Mouse (Mus musculus): ENCODE measurements around the gene Itpr2. TPM values are rescaled to one million over a fixed set of nuclear protein-coding genes. Genes with fewer than 3 reads are reported as not detected.

Itpr2 gene
- polyA plus RNA-seq, 1 experiment: 35.0 TPM

- no peaks in the 10 kb centered on the region for H3K4me1 ChIP-seq (ENCODE audit: control insufficient read depth, insufficient read depth, insufficient read length, low read length)
- H3K4me3 ChIP-seq (ENCODE audit: insufficient read depth, low read depth, low read length): no peak overlapping the region
- H3K27ac ChIP-seq (replicated peaks; ENCODE audit: low read depth, low read length): no peak overlapping the region
Observed at GRCm38 (mm10) chr6:146113085-146113484, 388.9 kb downstream of the Itpr2 start.

- Histone ChIP-seq H3K4me1 (ENCODE audit: control insufficient read depth, insufficient read depth, insufficient read length, low read length) (no peaks in the 10 kb centered on the region), H3K4me3 (ENCODE audit: insufficient read depth, low read depth, low read length) (no peak overlapping the region), H3K27ac (replicated peaks; ENCODE audit: low read depth, low read length) (no peak overlapping the region)
Observed at GRCm38 (mm10) chr6:146112211-146112610, 389.8 kb downstream of the Itpr2 start.

GRCm38 (mm10) chr6:146111781-146112180 lies 390.2 kb downstream of the Itpr2 start:
- Histone ChIP-seq H3K27ac (replicated peaks; ENCODE audit: low read depth, low read length) (no peak overlapping the region), H3K4me1 (ENCODE audit: control insufficient read depth, insufficient read depth, insufficient read length, low read length) (no peaks in the 10 kb centered on the region), H3K4me3 (ENCODE audit: insufficient read depth, low read depth, low read length) (no peak overlapping the region)

GRCm38 (mm10) chr6:146110832-146111741 lies 390.9 kb downstream of the Itpr2 start:
- no peaks in the 10 kb centered on the region for H3K4me1 ChIP-seq (ENCODE audit: control insufficient read depth, insufficient read depth, insufficient read length, low read length)
- no peak overlapping the region for H3K27ac ChIP-seq (replicated peaks; ENCODE audit: low read depth, low read length)
- no peak overlapping the region for H3K4me3 ChIP-seq (ENCODE audit: insufficient read depth, low read depth, low read length)

- Histone ChIP-seq H3K4me3 (ENCODE audit: insufficient read depth, low read depth, low read length) (no peak overlapping the region), H3K27ac (replicated peaks; ENCODE audit: low read depth, low read length) (no peak overlapping the region), H3K4me1 (ENCODE audit: control insufficient read depth, insufficient read depth, insufficient read length, low read length) (no peaks in the 10 kb centered on the region)
Observed at GRCm38 (mm10) chr6:146110425-146110824, 391.6 kb downstream of the Itpr2 start.

DNA sequence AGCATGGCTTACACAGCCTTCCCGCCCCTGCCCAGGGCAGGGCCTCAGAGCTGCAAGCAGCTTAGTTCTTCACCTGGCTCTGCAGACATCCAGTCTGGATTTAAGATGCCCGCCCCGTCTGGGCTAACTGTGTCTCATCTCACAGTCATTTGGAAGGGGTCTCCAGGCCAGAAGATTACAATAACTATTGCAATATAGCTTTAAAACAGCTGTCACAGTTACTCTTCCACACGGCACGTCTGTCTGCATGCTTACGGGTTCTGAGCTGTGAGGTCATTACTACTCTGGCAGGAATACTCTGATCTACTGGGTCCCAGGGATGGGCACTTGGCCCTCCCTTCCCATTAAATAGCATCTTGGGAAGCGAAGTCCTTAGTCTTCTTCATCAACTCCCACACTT lies 393.3 kb downstream of the Itpr2 start:
- Histone ChIP-seq H3K4me3 (ENCODE audit: insufficient read depth, low read depth, low read length) (no peak overlapping the region), H3K4me1 (ENCODE audit: control insufficient read depth, insufficient read depth, insufficient read length, low read length) (no peaks in the 10 kb centered on the region), H3K27ac (replicated peaks; ENCODE audit: low read depth, low read length) (no peak overlapping the region)

GRCm38 (mm10) chr6:146107117-146107832 lies 394.7 kb downstream of the Itpr2 start:
- no peaks in the 10 kb centered on the region for H3K4me1 ChIP-seq (ENCODE audit: control insufficient read depth, insufficient read depth, insufficient read length, low read length)
- no peak overlapping the region for H3K27ac ChIP-seq (replicated peaks; ENCODE audit: low read depth, low read length)

GRCm38 (mm10) chr6:146083056-146083961 lies 418.7 kb downstream of the Itpr2 start:
- peaks cover 2% of the 10 kb centered on the region; the same call in 1 of the 2 replicates for H3K4me1 ChIP-seq (ENCODE audit: control insufficient read depth, insufficient read depth, insufficient read length, low read length)
- no peak overlapping the region for H3K27ac ChIP-seq (replicated peaks; ENCODE audit: low read depth, low read length)
- no peak overlapping the region for H3K4me3 ChIP-seq (ENCODE audit: insufficient read depth, low read depth, low read length)

More at GRCm38 (mm10) chr6:146107117-146107832, 394.7 kb downstream of the Itpr2 start:
- H3K4me3 ChIP-seq (ENCODE audit: insufficient read depth, low read depth, low read length): no peak overlapping the region

GRCm38 (mm10) chr6:146082476-146082875 lies 419.5 kb downstream of the Itpr2 start:
- Histone ChIP-seq H3K27ac (replicated peaks; ENCODE audit: low read depth, low read length) (no peak overlapping the region), H3K4me3 (ENCODE audit: insufficient read depth, low read depth, low read length) (no peak overlapping the region), H3K4me1 (ENCODE audit: control insufficient read depth, insufficient read depth, insufficient read length, low read length) (peaks cover 2% of the 10 kb centered on the region; the same call in 1 of the 2 replicates)

DNA sequence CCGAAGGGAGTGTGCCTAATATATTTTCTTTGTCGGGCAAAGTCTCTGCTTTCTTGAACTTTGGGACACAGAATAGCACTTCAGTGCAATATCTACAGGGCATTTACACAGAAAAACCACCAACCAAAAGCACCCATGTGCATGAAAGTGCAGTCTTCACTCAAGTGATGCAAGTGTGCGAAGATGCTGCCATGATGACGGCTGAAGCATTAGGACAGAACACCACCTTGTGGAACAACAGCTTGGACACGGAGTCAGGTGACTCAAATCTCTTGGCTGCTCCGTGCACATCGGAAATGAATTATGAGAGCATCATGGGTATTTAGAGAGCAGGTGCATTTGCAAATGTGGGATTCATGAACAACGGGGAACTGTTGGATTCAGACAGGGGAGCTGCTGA lies 420.4 kb downstream of the Itpr2 start:
- Histone ChIP-seq H3K27ac (replicated peaks; ENCODE audit: low read depth, low read length) (no peak overlapping the region), H3K4me1 (ENCODE audit: control insufficient read depth, insufficient read depth, insufficient read length, low read length) (peaks cover 2% of the 10 kb centered on the region; the same call in 1 of the 2 replicates), H3K4me3 (ENCODE audit: insufficient read depth, low read depth, low read length) (no peak overlapping the region)

DNA sequence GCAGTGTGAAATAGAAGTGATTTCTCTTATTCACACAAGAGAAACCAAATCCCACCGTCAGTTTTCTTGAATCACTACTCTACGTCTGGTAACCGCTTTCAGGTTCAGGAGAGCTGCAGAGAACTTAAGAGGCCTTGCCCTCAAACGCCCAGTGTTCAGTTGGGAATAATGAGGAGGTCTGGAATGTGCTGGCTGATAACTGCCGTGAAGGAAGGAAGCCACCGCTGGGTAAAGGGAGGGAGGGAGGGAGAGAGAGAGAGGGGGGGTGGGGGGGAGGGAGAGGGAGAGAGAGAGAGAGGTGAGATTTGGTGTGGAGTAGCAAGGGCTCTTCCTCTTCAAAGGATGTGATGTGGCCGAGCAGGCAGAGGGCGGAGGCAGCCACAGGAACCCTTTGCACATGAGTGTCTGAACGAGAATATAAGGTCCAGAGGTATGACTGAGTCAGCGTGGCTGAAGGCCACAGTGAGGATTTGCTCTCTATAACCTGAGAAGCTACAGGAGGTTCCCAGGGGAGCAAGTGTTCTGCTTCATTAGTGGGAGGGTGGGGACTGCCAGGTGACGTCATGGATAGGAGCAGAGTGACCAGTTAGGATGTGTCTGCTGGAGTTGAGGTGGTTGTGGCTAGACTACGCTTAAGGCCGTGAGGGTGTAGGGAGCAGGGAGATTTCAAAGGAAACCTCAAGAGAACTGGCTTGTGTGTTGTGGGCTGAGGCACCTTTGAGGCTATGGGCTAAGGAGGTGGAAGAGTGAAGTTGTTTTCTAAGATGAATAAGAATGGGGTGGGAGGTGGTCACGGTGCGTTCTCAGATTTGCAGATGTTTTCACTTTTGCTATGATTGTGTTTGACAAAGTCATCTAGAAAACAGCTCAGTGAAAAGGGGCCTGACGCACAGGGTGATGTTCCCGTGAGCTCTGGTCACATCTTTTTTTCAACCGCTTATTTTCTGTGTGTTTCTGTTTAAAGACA lies 421.2 kb downstream of the Itpr2 start:
- no peak overlapping the region for H3K27ac ChIP-seq (replicated peaks; ENCODE audit: low read depth, low read length)
- H3K4me1 ChIP-seq (ENCODE audit: control insufficient read depth, insufficient read depth, insufficient read length, low read length): peaks cover 2% of the 10 kb centered on the region; the same call in 1 of the 2 replicates
- no peak overlapping the region for H3K4me3 ChIP-seq (ENCODE audit: insufficient read depth, low read depth, low read length)

- Histone ChIP-seq H3K4me3 (ENCODE audit: insufficient read depth, low read depth, low read length) (no peak overlapping the region), H3K4me1 (ENCODE audit: control insufficient read depth, insufficient read depth, insufficient read length, low read length) (peaks cover 2% of the 10 kb centered on the region; the same call in 1 of the 2 replicates), H3K27ac (replicated peaks; ENCODE audit: low read depth, low read length) (no peak overlapping the region)
Observed at GRCm38 (mm10) chr6:146079734-146080443, 422.1 kb downstream of the Itpr2 start.

- Histone ChIP-seq H3K4me3 (ENCODE audit: insufficient read depth, low read depth, low read length) (no peak overlapping the region), H3K4me1 (ENCODE audit: control insufficient read depth, insufficient read depth, insufficient read length, low read length) (peaks cover 2% of the 10 kb centered on the region; the same call in 1 of the 2 replicates), H3K27ac (replicated peaks; ENCODE audit: low read depth, low read length) (no peak overlapping the region)
Observed at GRCm38 (mm10) chr6:146079261-146079660, 422.8 kb downstream of the Itpr2 start.

Measured in brown adipose tissue, adult 24 weeks (tissue).